Mouse (Mus musculus) cortical plate, adult 2 months (tissue): ENCODE data around the gene Lrrc72. TPM values are rescaled to one million over a fixed set of nuclear protein-coding genes. Genes with fewer than 3 reads are reported as not detected.

Experiments
- H3K27ac ChIP-seq: fragments of 200-500 bp; 2 replicates; pipeline ENCODE4 v1.5.1; 2012; ENCODE audit warnings: low read length, control low read depth, inconsistent platforms; ENCODE audit not compliant: insufficient read depth
- H3K4me1 ChIP-seq: fragments of 200-500 bp; 2 replicates; pipeline ENCODE4 v1.6.1; 2011; ENCODE audit warnings: low read length; ENCODE audit not compliant: control insufficient read depth, insufficient read depth
- H3K4me3 ChIP-seq: fragments of 200-500 bp; 2 replicates; pipeline ENCODE4 v1.5.1; 2011; ENCODE audit warnings: mild to moderate bottlenecking, low read length, control low read depth; ENCODE audit not compliant: insufficient read depth
- CTCF ChIP-seq: fragments of 200-500 bp; IDR thresholded peaks from 2 replicates; pipeline ENCODE4 v1.5.1; 2011; ENCODE audit warnings: mild to moderate bottlenecking, control low read depth, low read length; ENCODE audit not compliant: insufficient read depth; ENCODE audit errors: extremely low read depth
- POLR2A ChIP-seq: fragments of 200-500 bp; IDR thresholded peaks from 2 replicates; pipeline ENCODE4 v1.6.1; 2011; ENCODE audit warnings: mild to moderate bottlenecking, low read length, control low read depth; ENCODE audit not compliant: insufficient read depth; ENCODE audit errors: extremely low read depth
- polyA plus RNA-seq: library from polyadenylated mRNA; depleted of rRNA; stranded (reverse); fragments of >200 nt; gene quantifications from 2 replicates; pipeline ENCODE4 v1.2.3, GENCODE M21; 2012; rRNA removed

Lrrc72 gene
- not detected in 2 replicates for polyA plus RNA-seq

DNA sequence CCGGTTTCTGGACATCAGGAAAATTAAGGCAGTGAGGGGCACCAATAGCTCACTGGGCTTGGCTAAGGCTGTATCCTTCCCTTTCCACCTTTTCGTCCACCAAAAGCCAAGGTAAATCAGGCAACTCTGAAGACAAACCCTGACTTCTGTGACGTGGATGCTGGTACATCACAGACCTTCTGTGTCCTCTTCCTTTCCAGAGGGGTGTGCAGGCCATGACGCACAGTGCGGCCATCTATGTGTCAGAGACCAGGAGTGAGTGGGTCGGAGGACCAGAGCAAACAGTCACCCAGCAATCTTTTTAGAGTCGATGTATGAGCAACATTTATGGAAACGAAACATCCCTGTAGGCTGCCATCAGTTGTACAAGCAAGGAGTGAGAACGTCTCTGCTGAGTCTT, at the start of gene Lrrc72:
Gene Lrrc72, minus strand, starts transcription at position 101 of the 400 bp plus-strand sequence.
- TF ChIP-seq CTCF: no peak
- TF ChIP-seq POLR2A: no peak
- H3K4me3 ChIP-seq: no peak within 1 kb of the TSS

DNA sequence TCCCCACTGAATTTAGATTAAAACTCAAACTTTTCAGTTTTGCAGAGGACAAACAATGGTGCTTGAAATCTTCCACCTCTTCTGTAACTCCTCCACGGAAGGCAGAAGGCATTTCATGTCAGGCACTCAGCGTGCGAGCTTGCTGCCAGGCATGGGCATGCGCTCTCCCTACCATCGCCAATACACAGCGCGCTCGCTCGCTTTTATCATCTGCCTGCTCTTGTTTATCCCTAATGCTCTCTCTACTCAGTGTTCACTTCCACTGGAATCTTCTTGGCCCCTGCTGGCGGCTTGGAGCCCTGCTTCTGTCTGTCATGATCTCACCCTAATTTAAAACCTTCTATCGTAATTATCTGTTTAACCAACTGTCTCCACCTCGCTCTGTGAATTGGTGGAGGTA, 49.1 kb upstream of the Lrrc72 start:
- TF ChIP-seq CTCF (no peak), POLR2A (no peak)
- no peak overlapping the region for H3K27ac ChIP-seq
- peak overlapping the region; percentile 17 for H3K4me3 ChIP-seq
- no peaks in the 10 kb centered on the region for H3K4me1 ChIP-seq

More for the DNA sequence above, at the start of gene Lrrc72:
- H3K4me1 ChIP-seq: no peaks in the 10 kb centered on the region
- H3K27ac ChIP-seq: no peak within 1 kb of the TSS

- no peaks in the 10 kb centered on the region for H3K4me1 ChIP-seq
- H3K4me3 ChIP-seq: no peak overlapping the region
- TF ChIP-seq POLR2A (no peak), CTCF (no peak)
- no peak overlapping the region for H3K27ac ChIP-seq
Measured at GRCm38 (mm10) chr12:36291346-36291745, 38.1 kb upstream of the Lrrc72 start.

DNA sequence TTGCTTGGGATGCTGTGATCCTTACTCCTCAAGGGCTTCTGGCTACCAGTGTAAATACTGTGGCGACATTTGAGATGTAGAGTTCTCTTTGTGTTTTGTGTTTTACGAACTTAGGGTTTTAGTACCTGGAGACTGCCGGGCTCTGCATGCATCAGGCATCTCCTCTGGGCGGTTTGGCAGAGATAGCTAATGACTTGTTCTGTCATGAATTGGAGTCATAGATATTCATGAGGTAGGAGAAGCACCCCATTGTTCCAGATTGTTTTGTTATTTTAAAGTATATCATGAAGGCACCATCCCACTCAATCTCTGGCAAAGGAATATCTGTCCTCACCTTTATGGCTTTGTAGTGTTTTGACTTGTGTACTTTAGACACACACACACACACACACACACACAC, 37.3 kb upstream of the Lrrc72 start:
- Histone ChIP-seq H3K27ac (no peak overlapping the region), H3K4me3 (no peak overlapping the region), H3K4me1 (no peaks in the 10 kb centered on the region)
- TF ChIP-seq CTCF (no peak), POLR2A (no peak)

- Histone ChIP-seq H3K4me1 (no peaks in the 10 kb centered on the region), H3K4me3 (no peak overlapping the region), H3K27ac (no peak overlapping the region)
- TF ChIP-seq POLR2A: no peak
- no peak for TF ChIP-seq CTCF
Measured at GRCm38 (mm10) chr12:36289634-36290033, 36.4 kb upstream of the Lrrc72 start.

- no peak overlapping the region for H3K4me3 ChIP-seq
- TF ChIP-seq CTCF: no peak
- no peak for TF ChIP-seq POLR2A
- H3K27ac ChIP-seq: no peak overlapping the region
- H3K4me1 ChIP-seq: no peaks in the 10 kb centered on the region
Measured at GRCm38 (mm10) chr12:36274823-36275222, 21.6 kb upstream of the Lrrc72 start.

GRCm38 (mm10) chr12:36267670-36268246, 14.6 kb upstream of the Lrrc72 start:
- no peak overlapping the region for H3K27ac ChIP-seq
- TF ChIP-seq CTCF (no peak), POLR2A (no peak)
- no peaks in the 10 kb centered on the region for H3K4me1 ChIP-seq
- H3K4me3 ChIP-seq: no peak overlapping the region

- H3K4me3 ChIP-seq: no peak overlapping the region
- H3K4me1 ChIP-seq: no peaks in the 10 kb centered on the region
- TF ChIP-seq POLR2A (no peak), CTCF (no peak)
- H3K27ac ChIP-seq: no peak overlapping the region
Measured at GRCm38 (mm10) chr12:36262116-36262721, 9.0 kb upstream of the Lrrc72 start.

GRCm38 (mm10) chr12:36255413-36255812, 2.2 kb upstream of the Lrrc72 start:
- TF ChIP-seq CTCF (no peak), POLR2A (no peak)
- Histone ChIP-seq H3K4me1 (no peaks in the 10 kb centered on the region), H3K4me3 (no peak overlapping the region), H3K27ac (no peak overlapping the region)

DNA sequence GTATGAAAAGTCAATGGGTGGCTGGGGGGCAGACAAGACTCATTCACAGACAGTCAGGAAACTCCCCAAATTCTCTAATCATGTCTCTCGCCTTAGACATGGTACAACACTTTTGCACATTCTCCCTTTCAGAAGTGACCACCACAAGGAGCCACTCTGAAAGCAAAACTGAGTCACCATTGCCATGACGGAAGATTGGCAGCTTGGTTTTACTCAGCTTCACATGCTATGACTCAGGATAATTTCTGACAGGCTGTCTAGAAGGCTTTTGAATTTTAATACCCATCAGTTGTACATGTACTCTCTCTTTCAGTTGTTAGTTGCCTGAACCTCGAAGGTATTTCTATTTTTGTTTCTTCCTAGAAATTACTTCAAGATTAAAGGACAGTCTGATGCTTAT, 12.0 kb downstream of the Lrrc72 start:
- Histone ChIP-seq H3K4me3 (no peak overlapping the region), H3K4me1 (no peaks in the 10 kb centered on the region), H3K27ac (no peak overlapping the region)
- TF ChIP-seq POLR2A: no peak
- no peak for TF ChIP-seq CTCF

GRCm38 (mm10) chr12:36231386-36231785, 21.8 kb downstream of the Lrrc72 start:
- no peak for TF ChIP-seq CTCF
- TF ChIP-seq POLR2A: no peak
- H3K4me1 ChIP-seq: no peaks in the 10 kb centered on the region
- H3K4me3 ChIP-seq: no peak overlapping the region
- no peak overlapping the region for H3K27ac ChIP-seq
